Mouse (Mus musculus): ENCODE measurements around the gene Dnm2. TPM values are rescaled to one million over a fixed set of nuclear protein-coding genes. Genes with fewer than 3 reads are reported as not detected.
"Not testable (repeated sequence)": the region's sequence is repeated elsewhere in the genome, so short reads cannot be mapped to it uniquely, and the experiment has no call there.

Gene Dnm2
- polyA plus RNA-seq, 1 experiment from 2014 or later: 63.2 TPM

GRCm38 (mm10) chr9:21513466-21513865, 88.8 kb downstream of the Dnm2 start:
- peaks cover 13% of the 10 kb centered on the region for H3K4me1 ChIP-seq (ENCODE audit: control insufficient read depth, insufficient read depth, low read length)
- 98% methylated on average over 4 of the region's 4 CpGs for WGBS

GRCm38 (mm10) chr9:21517947-21518495, 93.3 kb downstream of the Dnm2 start:
- WGBS: 92% methylated on average over 6 of the region's 6 CpGs
- Histone ChIP-seq H3K4me3 (ENCODE audit: low read depth, low read length) (no peak overlapping the region), H3K27me3 (ENCODE audit: control insufficient read depth, insufficient read depth, low read depth, low read length) (no peaks in the 10 kb centered on the region), H3K36me3 (ENCODE audit: control insufficient read depth, insufficient read depth, low read length) (no peaks in the 10 kb centered on the region), H3K4me1 (ENCODE audit: control insufficient read depth, insufficient read depth, low read length) (no peaks in the 10 kb centered on the region), H3K9me3 (replicated peaks; ENCODE audit: control insufficient read depth, low read length, poor library complexity, severe bottlenecking) (no peaks in the 10 kb centered on the region), H3K4me2 (ENCODE audit: low read length) (no peak overlapping the region), H3K9ac (ENCODE audit: low read depth, low read length) (no peak overlapping the region), H3K27ac (ENCODE audit: low read length) (no peak overlapping the region)
- ATAC-seq: no peak

More at GRCm38 (mm10) chr9:21513466-21513865, 88.8 kb downstream of the Dnm2 start:
- H3K4me3 ChIP-seq (ENCODE audit: low read depth, low read length): no peak overlapping the region
- no peaks in the 10 kb centered on the region for H3K27me3 ChIP-seq (ENCODE audit: control insufficient read depth, insufficient read depth, low read depth, low read length)
- H3K9ac ChIP-seq (ENCODE audit: low read depth, low read length): no peak overlapping the region
- H3K27ac ChIP-seq (ENCODE audit: low read length): no peak overlapping the region
- H3K36me3 ChIP-seq (ENCODE audit: control insufficient read depth, insufficient read depth, low read length): peaks cover under 1% of the 10 kb centered on the region
- ATAC-seq: no peak
- H3K4me2 ChIP-seq (ENCODE audit: low read length): no peak overlapping the region
- no peaks in the 10 kb centered on the region for H3K9me3 ChIP-seq (replicated peaks; ENCODE audit: control insufficient read depth, low read length, poor library complexity, severe bottlenecking)

- not testable (repeated sequence) for H3K27ac ChIP-seq (ENCODE audit: low read length); H3K9ac ChIP-seq (ENCODE audit: low read depth, low read length); H3K9me3 ChIP-seq (replicated peaks; ENCODE audit: control insufficient read depth, low read length, poor library complexity, severe bottlenecking); H3K4me1 ChIP-seq (ENCODE audit: control insufficient read depth, insufficient read depth, low read length); H3K4me2 ChIP-seq (ENCODE audit: low read length); H3K36me3 ChIP-seq (ENCODE audit: control insufficient read depth, insufficient read depth, low read length); ATAC-seq; H3K27me3 ChIP-seq (ENCODE audit: control insufficient read depth, insufficient read depth, low read depth, low read length); H3K4me3 ChIP-seq (ENCODE audit: low read depth, low read length)
- 84% methylated on average over 6 of the region's 6 CpGs for WGBS
Measured at GRCm38 (mm10) chr9:21518690-21519089, 94.0 kb downstream of the Dnm2 start.

- H3K9ac ChIP-seq (ENCODE audit: low read depth, low read length): no peak overlapping the region
- WGBS: 83% methylated on average over 7 of the region's 7 CpGs
- no peaks in the 10 kb centered on the region for H3K27me3 ChIP-seq (ENCODE audit: control insufficient read depth, insufficient read depth, low read depth, low read length)
- ATAC-seq: no peak
- H3K36me3 ChIP-seq (ENCODE audit: control insufficient read depth, insufficient read depth, low read length): no peaks in the 10 kb centered on the region
- no peak overlapping the region for H3K27ac ChIP-seq (ENCODE audit: low read length)
- no peaks in the 10 kb centered on the region for H3K9me3 ChIP-seq (replicated peaks; ENCODE audit: control insufficient read depth, low read length, poor library complexity, severe bottlenecking)
- H3K4me1 ChIP-seq (ENCODE audit: control insufficient read depth, insufficient read depth, low read length): no peaks in the 10 kb centered on the region
- no peak overlapping the region for H3K4me2 ChIP-seq (ENCODE audit: low read length)
- H3K4me3 ChIP-seq (ENCODE audit: low read depth, low read length): no peak overlapping the region
Measured at GRCm38 (mm10) chr9:21525142-21525936, 100.6 kb downstream of the Dnm2 start.

- no peak within 1 kb of the TSS for H3K9ac ChIP-seq (ENCODE audit: low read depth, low read length)
- 72% methylated on average over 14 of the region's 14 CpGs for WGBS
- H3K9me3 ChIP-seq (replicated peaks; ENCODE audit: control insufficient read depth, low read length, poor library complexity, severe bottlenecking): no peaks in the 10 kb centered on the region
- H3K4me1 ChIP-seq (ENCODE audit: control insufficient read depth, insufficient read depth, low read length): no peaks in the 10 kb centered on the region
- no peak within 1 kb of the TSS for H3K4me3 ChIP-seq (ENCODE audit: low read depth, low read length)
- H3K4me2 ChIP-seq (ENCODE audit: low read length): no peak within 1 kb of the TSS
- no peaks in the 10 kb centered on the region for H3K27me3 ChIP-seq (ENCODE audit: control insufficient read depth, insufficient read depth, low read depth, low read length)
- ATAC-seq: no peak
- no peak within 1 kb of the TSS for H3K27ac ChIP-seq (ENCODE audit: low read length)
- no peaks in the 10 kb centered on the region for H3K36me3 ChIP-seq (ENCODE audit: control insufficient read depth, insufficient read depth, low read length)
Measured at GRCm38 (mm10) chr9:21525937-21526633, 101.4 kb downstream of the Dnm2 start, which contains the start of gene AB124611. AB124611 (plus strand) TSS chr9:21526176.

- Histone ChIP-seq H3K4me3 (ENCODE audit: low read depth, low read length) (no peak overlapping the region), H3K27me3 (ENCODE audit: control insufficient read depth, insufficient read depth, low read depth, low read length) (no peaks in the 10 kb centered on the region), H3K36me3 (ENCODE audit: control insufficient read depth, insufficient read depth, low read length) (no peaks in the 10 kb centered on the region), H3K9me3 (replicated peaks; ENCODE audit: control insufficient read depth, low read length, poor library complexity, severe bottlenecking) (no peaks in the 10 kb centered on the region), H3K4me2 (ENCODE audit: low read length) (no peak overlapping the region), H3K9ac (ENCODE audit: low read depth, low read length) (no peak overlapping the region), H3K27ac (ENCODE audit: low read length) (no peak overlapping the region), H3K4me1 (ENCODE audit: control insufficient read depth, insufficient read depth, low read length) (no peaks in the 10 kb centered on the region)
- ATAC-seq: no peak
- WGBS: 79% methylated on average over 3 of the region's 3 CpGs
Measured at GRCm38 (mm10) chr9:21526634-21526944, 101.9 kb downstream of the Dnm2 start.

- Histone ChIP-seq H3K9ac (ENCODE audit: low read depth, low read length) (no peak overlapping the region), H3K9me3 (replicated peaks; ENCODE audit: control insufficient read depth, low read length, poor library complexity, severe bottlenecking) (no peaks in the 10 kb centered on the region), H3K4me2 (ENCODE audit: low read length) (no peak overlapping the region), H3K27ac (ENCODE audit: low read length) (no peak overlapping the region), H3K27me3 (ENCODE audit: control insufficient read depth, insufficient read depth, low read depth, low read length) (no peaks in the 10 kb centered on the region), H3K36me3 (ENCODE audit: control insufficient read depth, insufficient read depth, low read length) (no peaks in the 10 kb centered on the region), H3K4me3 (ENCODE audit: low read depth, low read length) (no peak overlapping the region), H3K4me1 (ENCODE audit: control insufficient read depth, insufficient read depth, low read length) (no peaks in the 10 kb centered on the region)
- ATAC-seq: no peak
- 94% methylated on average over 2 of the region's 2 CpGs for WGBS
Measured at GRCm38 (mm10) chr9:21527100-21527801, 102.5 kb downstream of the Dnm2 start.

GRCm38 (mm10) chr9:21527917-21528324, 103.2 kb downstream of the Dnm2 start:
- Histone ChIP-seq H3K4me1 (ENCODE audit: control insufficient read depth, insufficient read depth, low read length) (no peaks in the 10 kb centered on the region), H3K36me3 (ENCODE audit: control insufficient read depth, insufficient read depth, low read length) (no peaks in the 10 kb centered on the region), H3K4me2 (ENCODE audit: low read length) (no peak overlapping the region), H3K9me3 (replicated peaks; ENCODE audit: control insufficient read depth, low read length, poor library complexity, severe bottlenecking) (no peaks in the 10 kb centered on the region), H3K9ac (ENCODE audit: low read depth, low read length) (no peak overlapping the region), H3K4me3 (ENCODE audit: low read depth, low read length) (no peak overlapping the region), H3K27me3 (ENCODE audit: control insufficient read depth, insufficient read depth, low read depth, low read length) (no peaks in the 10 kb centered on the region), H3K27ac (ENCODE audit: low read length) (no peak overlapping the region)
- no peak for ATAC-seq
- 62% methylated on average over 1 of the region's 1 CpGs for WGBS

Measured in midbrain, embryonic 16.5 days (tissue).